Mouse (Mus musculus) heart, postnatal 0 days (tissue): Measurements from ENCODE around the gene Npas1.

Experiments
- CTCF ChIP-seq: IDR thresholded peaks from 2 replicates; pipeline ENCODE4 v1.5.1; 2016; ENCODE audit warnings: antibody characterized with exemption, control low read depth, low read depth
- EP300 ChIP-seq: IDR thresholded peaks from 2 replicates; pipeline ENCODE4 v1.6.1; 2016; ENCODE audit warnings: antibody characterized with exemption, low read depth

GRCm38 (mm10) chr7:16418713-16419112 lies 58.8 kb downstream of the Npas1 start:
- TF ChIP-seq CTCF, result no peak
- TF ChIP-seq EP300, result no peak
